ENCODE assay signal across 27 mouse cellular contexts in the genomic region with DNA sequence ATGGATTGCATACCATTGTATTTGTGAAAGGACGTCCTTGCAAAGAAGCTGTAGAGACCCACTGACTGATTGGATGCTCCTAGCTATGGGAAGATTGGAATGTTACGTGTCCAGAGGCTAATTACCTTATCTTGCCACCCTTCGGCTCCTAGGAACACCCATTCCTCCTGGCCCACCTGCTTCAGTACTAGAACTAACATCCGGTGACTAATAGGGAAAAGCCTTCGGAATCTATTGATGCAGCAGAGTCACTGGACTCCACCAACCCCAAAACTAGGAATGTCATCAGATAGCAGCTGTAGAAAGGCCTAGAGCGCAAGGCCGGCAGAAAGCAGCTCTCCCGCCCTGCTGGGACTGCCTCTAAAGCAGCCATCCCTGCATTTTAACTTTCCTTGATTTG.
"Had no signal": no experiment of that assay in that cellular context is flagged by ENCODE, and none has a peak within 500 bp of the region (broad histone marks: within the 10 kb centered on the region; RNA-seq: fewer than 3 reads in every experiment).

No protein-coding gene starts in this region.

- H3K9me3 ChIP-seq: heart, embryonic 10.5 days; heart, embryonic 12.5 days; hindbrain, embryonic 10.5 days; hindbrain, embryonic 12.5 days; intestine, embryonic 15.5 days; limb, embryonic 10.5 days; limb, embryonic 12.5 days; liver, embryonic 13.5 days had no signal

- DNase-seq: gastrocnemius, adult 2 months; gastrocnemius, postnatal 10 days; gastrocnemius, postnatal 25 days; heart, adult 18-20 months; heart, postnatal 10 days; heart, postnatal 4 days; kidney, adult 18-20 months; kidney, adult 8-10 months; kidney, postnatal 10 days; kidney, postnatal 25 days; kidney, postnatal 4 days; liver; liver, embryonic 13.5 days had no signal

- H3K4me2 ChIP-seq: heart, embryonic 12.5 days; hindbrain, embryonic 12.5 days; hindbrain, embryonic 14.5 days; intestine, embryonic 15.5 days; limb, embryonic 12.5 days; liver, embryonic 11.5 days; liver, embryonic 13.5 days had no signal

- H3K27me3 ChIP-seq: heart, embryonic 12.5 days; hindbrain, embryonic 12.5 days; intestine, embryonic 15.5 days; limb, embryonic 12.5 days; liver, embryonic 13.5 days had no signal

- H3K9ac ChIP-seq: heart, embryonic 12.5 days; hindbrain, embryonic 12.5 days; hindbrain, embryonic 14.5 days; intestine, embryonic 15.5 days; limb, embryonic 12.5 days; liver, embryonic 13.5 days had no signal

- H3K27ac ChIP-seq: gastrocnemius, adult 2 months; heart, embryonic 10.5 days; hindbrain, embryonic 10.5 days; hindbrain, embryonic 12.5 days; hindbrain, embryonic 14.5 days; intestine, embryonic 15.5 days; layer of hippocampus, adult 2 months; left cerebral cortex, adult 2 months; limb, embryonic 10.5 days; limb, embryonic 12.5 days; liver, embryonic 13.5 days had no signal

- ATAC-seq: hindbrain, embryonic 16.5 days; inflammation-experienced regulatory T-cells, adult 6 months; intestine, embryonic 15.5 days; intestine, postnatal 0 days had no signal

- H3K4me3 ChIP-seq: gastrocnemius, adult 2 months; heart, embryonic 10.5 days; heart, embryonic 12.5 days; hindbrain, embryonic 10.5 days; hindbrain, embryonic 12.5 days; intestine, embryonic 15.5 days; layer of hippocampus, adult 2 months; left cerebral cortex, adult 2 months; limb, embryonic 10.5 days; limb, embryonic 12.5 days; liver, embryonic 13.5 days had no signal

- H3K36me3 ChIP-seq: heart, embryonic 10.5 days; heart, embryonic 12.5 days; hindbrain, embryonic 10.5 days; hindbrain, embryonic 12.5 days; intestine, embryonic 15.5 days; limb, embryonic 10.5 days; limb, embryonic 12.5 days; liver, embryonic 13.5 days had no signal
